Mouse (Mus musculus): ENCODE measurements around the gene Coq10b. TPM values are rescaled to one million over a fixed set of nuclear protein-coding genes. Genes with fewer than 3 reads are reported as not detected.
"Not testable (repeated sequence)": the region's sequence is repeated elsewhere in the genome, so short reads cannot be mapped to it uniquely, and the experiment has no call there.

Coq10b gene
- polyA plus RNA-seq, 1 experiment from 2014 or later, result 32.5 TPM

DNA sequence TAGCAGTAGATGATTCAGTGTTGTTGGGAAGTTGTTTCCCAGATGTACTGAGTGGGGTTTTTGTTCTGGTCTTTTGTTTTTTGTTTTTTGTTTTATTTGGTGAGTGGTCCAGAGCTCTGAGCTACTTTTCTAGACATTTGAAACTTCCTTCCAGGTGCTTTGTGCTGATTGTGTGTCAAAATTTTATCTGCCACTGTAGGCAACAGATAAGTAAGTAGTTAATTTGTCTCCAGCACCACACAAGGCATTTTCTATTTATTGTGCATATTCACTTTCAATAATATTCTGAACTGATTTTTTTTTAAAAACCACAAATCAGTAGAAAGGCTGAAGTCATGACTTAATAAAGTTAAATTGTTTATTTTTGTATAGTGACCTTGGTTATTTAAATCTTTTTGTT, 19.8 kb downstream of the Coq10b start:
- not testable (repeated sequence) for H3K4me3 ChIP-seq

DNA sequence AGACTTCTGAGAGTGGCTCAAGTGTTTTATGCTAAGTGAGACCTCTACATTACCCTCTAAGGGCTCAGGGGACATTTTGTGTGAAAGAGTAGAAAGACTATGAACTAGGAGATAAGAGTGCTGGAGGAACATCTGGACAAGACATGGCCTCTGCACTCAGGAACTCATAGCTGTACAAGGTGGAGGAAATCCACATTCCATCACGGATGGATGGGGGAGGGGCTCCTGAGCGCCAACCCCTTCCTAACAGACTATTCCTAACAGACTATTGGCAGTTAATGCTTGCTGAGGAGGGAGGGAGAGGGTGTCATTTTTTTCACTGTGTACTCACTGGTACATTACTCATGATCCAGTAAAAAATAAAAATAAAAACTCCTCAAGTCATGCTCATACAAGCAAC, 22.2 kb downstream of the Coq10b start:
- Histone ChIP-seq H3K4me2 (no peak overlapping the region), H3K27ac (replicated peaks) (no peak overlapping the region), H3K27me3 (no peaks in the 10 kb centered on the region), H3K4me3 (no peak overlapping the region), H3K36me3 (peaks cover 60% of the 10 kb centered on the region), H3K9me3 (no peaks in the 10 kb centered on the region), H3K4me1 (replicated peaks) (no peaks in the 10 kb centered on the region), H3K9ac (no peak overlapping the region)
- 70% methylated on average over 2 of the region's 2 CpGs for WGBS
- ATAC-seq (ENCODE audit: low read depth), result no peak

More for the DNA sequence above, 19.8 kb downstream of the Coq10b start:
- H3K4me2 ChIP-seq; H3K4me1 ChIP-seq (replicated peaks); H3K9ac ChIP-seq; ATAC-seq (ENCODE audit: low read depth); H3K27ac ChIP-seq (replicated peaks); H3K9me3 ChIP-seq; H3K27me3 ChIP-seq: not testable (repeated sequence)
- peaks cover 61% of the 10 kb centered on the region for H3K36me3 ChIP-seq

- no peaks in the 10 kb centered on the region for H3K9me3 ChIP-seq
- H3K4me1 ChIP-seq (replicated peaks), result no peaks in the 10 kb centered on the region
- ATAC-seq (ENCODE audit: low read depth), result no peak
- H3K27me3 ChIP-seq, result no peaks in the 10 kb centered on the region
- H3K4me2 ChIP-seq, result no peak overlapping the region
- H3K27ac ChIP-seq (replicated peaks), result no peak overlapping the region
- no peak overlapping the region for H3K4me3 ChIP-seq
- H3K9ac ChIP-seq, result no peak overlapping the region
- H3K36me3 ChIP-seq, result peaks cover 65% of the 10 kb centered on the region
- WGBS, result 73% methylated on average over 5 of the region's 5 CpGs
Measured at GRCm38 (mm10) chr1:55075652-55076394, 23.3 kb downstream of the Coq10b start.

DNA sequence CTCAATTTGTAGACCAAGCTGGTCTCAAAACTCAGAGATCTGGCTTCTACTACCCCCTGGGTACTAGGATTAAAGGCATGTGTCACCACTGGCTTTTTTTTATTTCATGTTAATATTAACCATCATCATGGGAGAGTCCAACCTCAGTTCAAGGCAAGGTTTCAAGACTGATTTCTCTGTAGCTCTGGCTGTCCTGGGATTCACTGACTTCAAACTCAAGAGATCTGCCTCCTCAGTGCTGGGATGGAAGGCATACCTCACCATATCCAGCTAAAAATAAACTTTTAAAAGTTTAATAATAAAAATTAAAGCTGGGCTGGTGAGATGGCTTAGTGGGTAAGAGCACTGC, 23.8 kb downstream of the Coq10b start:
- H3K27me3 ChIP-seq, result no peaks in the 10 kb centered on the region
- H3K4me1 ChIP-seq (replicated peaks), result no peaks in the 10 kb centered on the region
- peaks cover 65% of the 10 kb centered on the region for H3K36me3 ChIP-seq
- H3K9ac ChIP-seq, result no peak overlapping the region
- H3K4me2 ChIP-seq, result no peak overlapping the region
- H3K4me3 ChIP-seq, result no peak overlapping the region
- no peak for ATAC-seq (ENCODE audit: low read depth)
- no peak overlapping the region for H3K27ac ChIP-seq (replicated peaks)
- H3K9me3 ChIP-seq, result no peaks in the 10 kb centered on the region

- 83% methylated on average over 2 of the region's 2 CpGs for WGBS
- Histone ChIP-seq H3K4me2 (no peak overlapping the region), H3K4me1 (replicated peaks) (no peaks in the 10 kb centered on the region), H3K27me3 (no peaks in the 10 kb centered on the region), H3K9ac (no peak overlapping the region), H3K27ac (replicated peaks) (no peak overlapping the region), H3K36me3 (peaks cover 64% of the 10 kb centered on the region), H3K4me3 (no peak overlapping the region), H3K9me3 (no peaks in the 10 kb centered on the region)
- no peak for ATAC-seq (ENCODE audit: low read depth)
Measured at GRCm38 (mm10) chr1:55076849-55077516, 24.4 kb downstream of the Coq10b start.

- Histone ChIP-seq H3K4me2 (no peak overlapping the region), H3K27ac (replicated peaks) (no peak overlapping the region), H3K9me3 (no peaks in the 10 kb centered on the region), H3K4me1 (replicated peaks) (peaks cover 9% of the 10 kb centered on the region), H3K4me3 (no peak overlapping the region), H3K27me3 (no peaks in the 10 kb centered on the region), H3K9ac (no peak overlapping the region), H3K36me3 (peaks cover 79% of the 10 kb centered on the region)
- WGBS, result 92% methylated on average over 4 of the region's 4 CpGs
- ATAC-seq (ENCODE audit: low read depth), result no peak
Measured at GRCm38 (mm10) chr1:55079677-55080076, 27.1 kb downstream of the Coq10b start.

GRCm38 (mm10) chr1:55082106-55082505, 29.5 kb downstream of the Coq10b start:
- Histone ChIP-seq H3K27me3 (no peaks in the 10 kb centered on the region), H3K4me2 (no peak overlapping the region), H3K9ac (no peak overlapping the region), H3K27ac (replicated peaks) (no peak overlapping the region), H3K4me3 (no peak overlapping the region), H3K9me3 (no peaks in the 10 kb centered on the region), H3K4me1 (replicated peaks) (peaks cover 33% of the 10 kb centered on the region), H3K36me3 (peaks cover 80% of the 10 kb centered on the region)
- 27% methylated on average over 1 of the region's 1 CpGs for WGBS
- ATAC-seq (ENCODE audit: low read depth), result no peak

DNA sequence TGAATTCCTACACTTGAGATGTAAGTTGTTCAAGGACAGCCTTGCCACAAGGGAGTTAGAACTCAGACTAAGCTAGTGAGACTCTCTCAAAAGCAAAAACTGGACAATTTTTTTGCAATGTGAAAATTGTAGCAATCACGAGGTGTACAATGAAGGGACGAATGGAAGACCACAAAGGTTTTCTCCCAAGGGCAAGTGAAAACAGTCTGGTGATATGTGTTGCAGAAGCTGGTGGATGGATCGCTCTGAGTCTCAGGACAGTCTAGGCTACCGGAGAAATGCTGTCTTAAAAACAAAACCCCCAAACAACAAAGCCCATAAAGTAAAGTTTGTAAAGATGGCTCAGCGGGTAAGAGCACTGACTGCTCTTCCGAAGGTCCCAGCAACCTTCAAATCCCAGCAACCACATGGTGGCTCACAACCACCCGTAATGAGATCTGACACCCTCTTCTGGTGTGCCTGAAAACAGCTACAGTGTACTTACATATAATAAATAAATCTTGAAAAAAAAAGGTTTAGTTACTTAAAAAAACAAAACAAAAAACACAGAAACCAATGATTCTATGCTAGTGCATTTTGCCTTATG, 33.3 kb downstream of the Coq10b start:
- Histone ChIP-seq H3K36me3 (peaks cover 53% of the 10 kb centered on the region), H3K4me1 (replicated peaks) (peaks cover 51% of the 10 kb centered on the region), H3K4me3 (peak overlapping the region; percentile 76; the same call in 1 of the 2 replicates), H3K4me2 (peak overlapping the region; percentile 96), H3K27me3 (no peaks in the 10 kb centered on the region), H3K27ac (replicated peaks) (no peak overlapping the region), H3K9me3 (no peaks in the 10 kb centered on the region), H3K9ac (peak overlapping the region; percentile 87; the same call in 1 of the 2 replicates)
- WGBS, result 46% methylated on average over 7 of the region's 7 CpGs
- ATAC-seq (ENCODE audit: low read depth), result no peak

DNA sequence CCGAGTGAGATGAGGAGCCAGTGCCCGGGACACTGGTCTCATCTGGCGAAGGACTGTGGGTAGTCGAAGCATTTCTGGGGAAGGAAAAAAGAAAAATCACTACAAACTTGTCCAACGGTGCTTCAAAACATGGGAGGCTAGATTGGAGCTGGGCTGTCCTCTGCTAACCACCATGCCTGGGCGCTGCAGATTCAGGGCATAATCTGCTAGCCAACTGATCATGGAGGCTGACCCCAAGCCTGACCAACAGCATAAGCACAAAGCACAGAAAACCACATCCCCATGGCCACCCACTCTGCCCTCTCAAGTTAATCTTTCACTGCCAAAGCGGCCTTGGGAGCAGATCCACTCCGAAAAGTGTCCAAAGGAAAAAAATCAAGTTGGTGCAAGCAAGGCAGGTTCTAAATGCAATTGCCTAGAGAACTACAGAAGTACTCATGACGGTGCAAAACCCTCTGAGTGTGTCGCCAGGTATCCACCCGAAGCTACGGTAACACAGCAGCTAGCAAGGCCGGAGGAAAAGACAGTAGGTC, 34.4 kb downstream of the Coq10b start:
- Histone ChIP-seq H3K27ac (replicated peaks) (peak overlapping the region; percentile 93), H3K36me3 (peaks cover 51% of the 10 kb centered on the region), H3K9ac (peak overlapping the region; percentile 87), H3K4me1 (replicated peaks) (peaks cover 51% of the 10 kb centered on the region), H3K27me3 (no peaks in the 10 kb centered on the region), H3K9me3 (no peaks in the 10 kb centered on the region), H3K4me3 (peak overlapping the region; percentile 76), H3K4me2 (peak overlapping the region; percentile 96)
- ATAC-seq (ENCODE audit: low read depth), result no peak; the same call in 1 of the 2 replicates
- 2% methylated on average over 13 of the region's 13 CpGs for WGBS

- Histone ChIP-seq H3K4me1 (replicated peaks) (peaks cover 51% of the 10 kb centered on the region), H3K9ac (peak overlapping the region; percentile 87), H3K27me3 (no peaks in the 10 kb centered on the region), H3K9me3 (no peaks in the 10 kb centered on the region), H3K27ac (replicated peaks) (peak overlapping the region; percentile 93), H3K4me2 (peak overlapping the region; percentile 96), H3K36me3 (peaks cover 51% of the 10 kb centered on the region), H3K4me3 (peak overlapping the region; percentile 76)
- peak; percentile 88 for ATAC-seq (ENCODE audit: low read depth)
- under 1% methylated on average over 34 of the region's 57 CpGs for WGBS
Measured at GRCm38 (mm10) chr1:55087401-55087904, 34.9 kb downstream of the Coq10b start.

DNA sequence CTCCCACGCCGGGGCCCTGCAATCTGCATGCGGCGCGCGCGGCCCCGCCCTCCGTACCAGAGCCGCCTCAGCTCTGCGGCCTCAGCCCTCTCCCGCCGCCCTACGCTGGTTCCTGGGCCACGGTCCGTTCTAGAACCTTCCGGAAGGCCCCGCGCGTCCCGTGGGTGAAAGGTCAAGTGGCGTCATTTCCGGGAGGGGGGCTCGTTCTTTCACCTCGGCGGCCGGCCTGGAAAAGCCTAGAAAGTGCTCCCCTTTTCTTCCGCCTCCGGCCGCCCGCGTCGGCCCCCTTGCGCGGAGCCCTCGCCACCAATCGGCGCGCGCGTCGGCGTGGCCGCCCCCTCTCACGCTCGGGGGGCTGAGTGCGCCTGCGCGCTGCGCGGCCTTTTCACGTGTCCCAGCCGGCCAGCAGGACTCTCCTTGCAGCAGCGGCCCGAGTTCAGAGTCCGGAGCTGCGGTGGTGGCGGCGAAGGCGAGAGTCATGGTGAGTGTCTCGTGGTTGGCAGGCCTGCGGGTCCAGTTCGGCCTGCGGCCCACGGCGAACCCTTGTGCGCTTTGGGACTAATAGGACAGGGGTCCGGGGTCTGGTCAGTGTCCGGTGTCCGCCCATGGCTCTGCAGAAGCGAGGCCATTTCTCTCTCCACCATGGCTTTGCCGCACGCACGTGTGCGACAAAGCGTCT, 35.5 kb downstream of the Coq10b start, which contains the start of the genes Hspe1 and Hspd1:
Gene Hspe1, plus strand, starts transcription at position 201 of the 679 bp plus-strand sequence.
Gene Hspd1, minus strand, starts transcription at position 312 of the 679 bp plus-strand sequence.
- H3K4me1 ChIP-seq (replicated peaks), result peaks cover 51% of the 10 kb centered on the region
- H3K9me3 ChIP-seq, result no peaks in the 10 kb centered on the region
- peak within 1 kb of the TSS; percentile 87 for H3K9ac ChIP-seq
- peaks cover 46% of the 10 kb centered on the region for H3K36me3 ChIP-seq
- peak within 1 kb of the TSS; percentile 96 for H3K4me2 ChIP-seq
- no peaks in the 10 kb centered on the region for H3K27me3 ChIP-seq
- H3K4me3 ChIP-seq, result peak within 1 kb of the TSS; percentile 76
- peak; percentile 96 for ATAC-seq (ENCODE audit: low read depth)
- under 1% methylated on average over 49 of the region's 76 CpGs for WGBS
- peak within 1 kb of the TSS; percentile 93 for H3K27ac ChIP-seq (replicated peaks)
